Mouse (Mus musculus) adrenal gland, postnatal 36 days (tissue): ENCODE measurements at regions not wholly inside any gene's neighbourhood (a gene's known extent, or its start where the extent isn't known, plus 50 kb on each side); places are given as distances from the start of the nearest gene placed in this dataset.
A peak's percentile ranks its signal among the peaks of the same experiment; 100 is the strongest.

Source experiments
- DNase-seq, 2 experiments: peaks; one replicate each; pipeline ENCODE4 v3.0.0; 2021; ENCODE audit warnings: mixed read lengths in 1 of 2

GRCm38 (mm10) chr15:61508806-61509205 is 586.0 kb upstream of the A1bg start:
- DNase-seq, result no peak

DNA sequence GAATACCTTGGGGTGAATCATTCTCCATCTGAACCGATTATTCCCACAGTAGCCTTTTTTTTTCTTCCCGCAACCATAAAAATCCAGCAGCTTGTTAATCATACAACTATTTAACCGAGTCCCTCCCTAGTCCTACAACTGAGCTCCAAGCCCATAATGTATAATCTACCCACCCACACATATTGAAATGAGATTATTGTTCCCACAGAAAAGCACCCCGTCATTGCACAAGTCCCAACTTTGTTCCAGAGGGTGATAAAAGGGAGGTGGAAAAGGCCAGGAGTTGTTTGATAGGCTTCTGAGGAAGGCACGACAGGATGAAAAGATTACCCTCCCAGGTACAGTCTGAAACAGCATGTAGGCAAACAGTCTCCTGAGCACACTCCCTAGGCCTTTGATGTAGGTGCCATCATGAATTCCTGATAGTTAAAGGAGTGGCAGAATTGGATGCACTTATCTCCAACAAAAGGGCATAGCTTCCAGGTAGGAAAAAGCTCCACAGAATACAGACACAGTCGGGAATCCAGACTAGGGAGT is 583.6 kb upstream of the A1bg start:
- DNase-seq, result no peak

DNA sequence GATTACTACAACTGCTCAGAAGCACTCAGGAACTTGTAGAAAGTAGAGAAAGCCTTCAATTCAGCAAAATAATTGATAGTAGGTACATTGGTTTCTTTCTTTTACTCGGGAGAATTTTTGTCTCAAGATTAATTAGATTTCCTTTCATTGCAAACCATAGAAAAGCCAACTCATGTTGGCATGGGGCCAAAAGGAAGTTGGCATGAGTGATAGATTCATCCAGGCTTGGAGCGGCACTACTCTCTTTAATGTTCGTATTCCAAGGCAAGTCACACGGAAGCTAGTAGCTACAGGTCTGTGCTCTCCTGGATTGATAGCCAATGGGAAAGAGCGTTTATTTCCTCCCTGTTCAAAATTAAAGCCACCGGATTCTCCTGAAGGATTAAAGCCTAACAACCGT is 580.6 kb upstream of the A1bg start:
- DNase-seq, result peak; percentile 51 to 61

DNA sequence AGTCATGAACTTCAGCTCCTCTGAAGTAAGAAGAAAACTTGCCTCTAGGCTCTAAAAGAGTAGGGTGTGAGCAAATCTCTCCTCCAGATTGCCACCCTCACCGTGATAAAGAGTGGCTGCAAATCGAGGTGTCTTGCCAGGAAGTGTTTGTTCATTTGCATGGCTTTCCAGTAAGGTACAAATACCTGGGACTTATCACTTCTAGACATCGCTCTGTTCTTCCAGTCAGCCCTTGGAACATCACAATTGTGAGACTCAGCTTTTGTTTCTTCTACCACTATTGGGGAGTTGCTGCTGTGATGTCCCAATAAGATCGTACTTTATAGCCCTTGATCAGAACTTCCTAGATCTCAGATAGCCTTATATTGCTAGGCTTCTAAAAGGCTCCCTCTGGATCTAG is 566.9 kb upstream of the A1bg start:
- no peak for DNase-seq

DNA sequence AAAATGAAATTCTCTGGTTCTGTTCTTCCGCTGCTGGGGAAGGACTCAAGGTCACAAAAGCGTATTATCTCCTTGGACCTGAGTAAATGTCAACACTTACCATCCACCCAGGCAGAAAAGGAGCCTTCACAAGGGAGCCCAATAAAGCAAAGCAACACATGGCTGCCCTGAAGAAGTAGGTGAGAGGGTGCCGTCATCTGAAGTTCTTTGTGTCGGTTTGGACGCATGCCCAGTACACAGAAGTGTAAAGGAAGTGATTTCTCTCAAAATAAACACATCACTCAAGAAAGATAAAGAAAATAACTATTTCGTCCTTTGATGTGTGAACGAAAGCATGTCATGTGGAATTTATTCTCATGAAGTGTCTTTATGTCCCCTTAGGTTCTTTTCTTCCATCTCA is 559.0 kb upstream of the A1bg start:
- peak; percentile 3 to 19 for DNase-seq

DNA sequence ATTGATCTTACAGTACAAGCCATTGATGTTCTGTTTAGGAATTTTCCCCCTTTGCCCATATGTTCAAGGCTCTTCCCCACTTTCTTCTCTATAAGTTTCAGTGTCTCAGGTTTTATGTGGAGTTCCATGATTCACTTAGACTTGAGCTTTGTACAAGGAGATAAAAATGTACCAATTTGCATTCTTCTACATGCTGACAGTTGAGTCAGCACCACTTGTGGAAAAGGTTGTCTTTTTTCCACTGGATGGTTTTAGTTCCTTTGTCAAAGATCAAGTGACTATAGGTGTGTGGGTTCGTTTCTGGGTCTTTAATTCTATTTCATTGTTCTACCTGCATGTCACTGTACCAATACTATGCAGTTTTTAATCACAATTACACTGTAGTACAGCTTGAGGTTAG is 551.1 kb upstream of the A1bg start:
- no peak for DNase-seq

DNA sequence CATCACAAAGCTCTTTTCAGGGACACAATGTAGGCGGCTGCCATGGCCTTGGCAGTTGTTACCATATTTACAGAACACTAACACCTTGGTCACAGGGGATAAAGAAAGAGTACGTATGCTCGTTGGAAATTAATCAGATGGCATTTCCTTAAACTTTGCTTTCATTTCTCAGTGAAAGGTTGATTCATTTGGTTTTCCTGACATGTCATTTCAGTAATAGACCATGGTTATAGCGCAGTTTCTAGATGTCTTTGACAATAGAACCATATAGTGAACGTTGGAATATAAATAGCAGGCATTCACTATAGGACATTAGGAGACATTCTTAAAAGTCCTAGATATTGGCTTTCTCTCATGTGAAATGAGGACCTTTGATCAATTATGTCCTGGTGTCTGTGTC is 532.2 kb upstream of the A1bg start:
- no peak for DNase-seq

GRCm38 (mm10) chr15:61454350-61454671 is 531.5 kb upstream of the A1bg start:
- no peak for DNase-seq

GRCm38 (mm10) chr15:61453656-61454349 is 531.0 kb upstream of the A1bg start:
- DNase-seq, result peak in 1 of 2 experiments; percentile 13

GRCm38 (mm10) chr15:61450217-61450616 is 527.4 kb upstream of the A1bg start:
- no peak for DNase-seq

DNA sequence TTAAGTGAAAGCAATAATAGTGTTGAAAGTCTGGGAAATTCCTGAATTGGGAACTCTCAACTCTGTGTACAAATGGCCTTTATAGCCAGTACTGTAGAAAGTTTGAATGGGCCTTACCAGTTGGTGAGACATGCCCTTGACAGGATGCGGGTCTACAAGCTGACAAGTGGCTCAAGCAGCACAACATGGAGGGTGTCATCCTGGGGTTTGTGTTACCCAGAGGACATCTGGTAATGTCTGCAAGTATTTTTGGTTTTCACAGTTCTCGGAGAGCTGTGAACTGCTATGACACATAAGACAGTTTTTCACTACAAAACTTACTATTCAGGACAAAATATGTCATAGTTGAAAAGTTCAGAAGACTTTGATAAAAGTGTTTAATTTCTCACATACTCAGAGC is 525.7 kb upstream of the A1bg start:
- no peak for DNase-seq

DNA sequence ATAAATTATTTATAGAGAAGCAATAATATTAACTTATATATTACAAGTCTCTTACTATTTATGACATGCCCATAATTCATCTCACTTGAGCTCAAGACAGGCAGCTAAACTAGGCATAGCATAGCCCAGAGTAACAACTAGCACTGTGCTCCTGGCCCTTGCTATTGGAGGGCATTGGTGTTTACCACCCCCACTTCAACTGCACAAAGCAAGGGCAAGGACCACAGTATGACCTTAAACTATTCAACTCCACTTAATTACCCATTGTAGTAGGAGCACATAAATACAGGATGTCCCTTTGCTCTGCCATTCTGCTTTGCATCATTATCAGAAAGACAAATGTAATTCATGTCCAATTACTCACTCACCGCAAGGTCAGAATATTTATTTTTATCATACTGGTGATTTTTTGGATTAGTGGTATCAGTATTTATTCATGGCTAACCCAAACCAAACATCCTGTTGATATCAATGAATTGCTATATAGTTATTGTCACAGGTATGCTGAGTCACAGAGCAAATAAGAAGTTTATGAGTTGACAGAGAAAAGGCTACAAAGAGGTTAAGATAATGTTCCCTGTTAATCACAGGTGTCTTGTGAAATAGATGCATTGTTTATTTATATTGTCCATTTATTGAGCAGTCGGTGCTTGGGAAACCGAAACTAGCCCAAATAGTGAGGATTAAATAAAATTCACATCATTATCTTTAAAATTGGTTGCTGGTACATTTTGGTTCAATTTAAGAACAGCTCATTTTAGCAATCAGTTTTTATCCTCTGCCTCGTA is 523.4 kb upstream of the A1bg start:
- DNase-seq, result peak; percentile 14

DNA sequence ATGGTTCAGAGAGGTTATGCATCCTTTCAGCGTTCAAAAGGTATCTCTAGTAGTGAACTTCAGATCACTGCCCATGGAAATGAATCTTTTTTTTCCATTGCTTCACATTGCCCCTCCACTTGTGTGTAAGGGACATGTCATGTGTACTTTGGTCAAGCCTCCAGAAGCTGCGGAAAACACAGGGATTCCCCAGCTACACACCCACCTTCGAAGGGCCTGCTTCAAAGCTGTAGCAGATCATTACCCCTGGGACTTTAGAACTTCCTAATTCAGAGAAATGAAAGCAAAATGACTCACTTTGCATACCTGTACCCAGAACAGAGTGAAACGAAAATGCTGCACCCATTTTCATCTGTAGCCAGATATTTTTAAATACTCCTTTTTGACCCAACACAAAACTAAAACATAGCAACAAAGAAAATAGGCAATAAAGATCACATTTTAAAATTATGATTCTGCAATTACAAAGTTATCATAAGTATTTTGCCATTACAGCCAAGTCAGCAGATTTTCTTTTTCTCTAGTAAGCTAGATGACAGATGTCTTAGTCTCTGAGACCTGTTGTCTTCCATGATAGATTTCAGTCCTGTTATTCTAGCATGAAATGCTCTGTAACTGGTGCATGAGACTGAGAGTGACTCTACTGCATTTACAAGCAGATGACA is 519.1 kb upstream of the A1bg start:
- DNase-seq, result no peak

- no peak for DNase-seq
These were observed 518.2 kb upstream of the A1bg start for GRCm38 (mm10) chr15:61441012-61441411.

GRCm38 (mm10) chr15:61440284-61440683 is 517.5 kb upstream of the A1bg start:
- peak; percentile 23 to 26 for DNase-seq

GRCm38 (mm10) chr15:61439623-61440170 is 516.9 kb upstream of the A1bg start:
- no peak for DNase-seq

DNA sequence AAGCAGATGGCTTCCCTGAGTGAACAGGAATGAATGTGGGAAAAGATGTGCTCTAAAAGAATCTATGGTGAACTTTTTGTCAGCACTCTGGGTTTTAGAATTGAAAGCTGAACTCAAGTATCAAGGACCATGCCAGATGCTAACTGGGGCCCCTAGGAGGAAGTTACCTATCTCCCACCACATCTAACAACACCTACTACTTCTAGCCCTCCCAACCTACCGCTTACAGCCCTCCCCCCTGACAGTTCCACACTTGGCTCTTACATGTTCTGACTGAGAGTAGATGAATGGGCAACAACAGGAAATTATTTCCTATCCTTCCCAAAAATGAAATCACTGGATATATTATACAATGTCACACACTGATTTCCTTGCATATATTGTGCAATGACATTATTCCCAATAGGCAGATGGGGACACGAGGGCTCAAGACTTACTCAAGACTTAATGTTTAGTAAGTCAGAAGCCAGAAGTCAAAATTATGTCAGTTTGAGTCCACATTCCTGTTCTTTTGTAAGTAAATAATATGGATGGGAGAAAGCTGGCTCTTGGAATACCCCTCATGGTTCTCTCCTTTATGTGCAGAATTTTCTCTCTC is 506.1 kb upstream of the A1bg start:
- no peak for DNase-seq

DNA sequence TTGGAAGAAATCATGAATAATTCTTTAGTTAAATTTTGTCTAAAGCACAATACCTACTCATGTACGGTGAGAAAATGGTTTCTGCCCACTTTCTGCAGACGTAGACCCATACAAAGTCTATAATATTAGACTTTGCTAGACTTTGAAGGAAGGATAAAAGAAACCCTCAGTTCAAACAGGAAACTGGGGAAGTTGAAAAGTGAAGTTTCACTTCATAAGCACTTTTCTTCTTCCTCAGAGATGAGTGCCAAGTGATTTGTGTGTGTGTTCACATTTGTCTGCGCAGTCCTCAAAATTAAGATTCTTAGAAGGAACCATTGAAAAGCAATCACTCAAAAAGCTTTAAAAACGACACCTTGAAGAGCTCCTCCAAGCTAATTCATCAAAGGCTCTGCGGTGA is 500.2 kb upstream of the A1bg start:
- DNase-seq, result no peak

DNA sequence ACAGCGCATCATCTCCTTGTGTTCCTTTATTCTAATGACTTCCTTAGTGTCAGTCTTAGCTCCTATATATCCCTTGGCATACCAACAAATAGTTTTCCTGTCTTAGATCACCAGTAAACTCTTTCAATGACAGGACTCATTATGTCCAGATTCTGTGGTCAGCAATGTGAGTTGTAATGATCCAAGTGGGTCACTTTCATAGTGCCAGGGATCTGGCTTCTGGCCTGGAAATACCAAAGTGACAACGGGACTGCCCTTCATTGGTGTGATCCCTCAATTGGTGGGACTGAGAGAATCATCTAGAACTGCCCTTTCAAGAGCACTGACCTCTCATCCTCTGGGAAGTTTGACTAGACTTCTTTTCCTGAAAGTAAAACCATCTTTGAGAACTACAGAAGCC is 494.7 kb upstream of the A1bg start:
- DNase-seq, result no peak

DNA sequence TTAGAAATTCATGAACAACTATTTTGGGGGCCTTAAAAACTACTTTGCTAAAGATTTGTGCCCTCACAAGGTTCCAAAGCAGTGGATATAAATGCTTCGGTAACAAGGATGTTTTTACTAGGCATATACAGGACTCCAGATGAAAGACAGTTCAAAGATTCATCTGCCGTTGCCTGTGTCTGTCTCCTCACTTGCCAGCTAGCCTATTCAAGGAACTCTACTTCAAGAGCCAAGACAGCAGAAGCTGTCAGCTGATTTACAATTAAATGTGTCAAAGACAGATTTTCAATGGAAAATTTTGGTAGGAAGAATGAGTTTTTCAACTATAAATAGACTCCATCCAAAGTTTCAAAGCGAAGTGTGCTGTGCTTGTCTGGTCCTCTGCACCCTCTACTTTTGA is 494.0 kb upstream of the A1bg start:
- no peak for DNase-seq

DNA sequence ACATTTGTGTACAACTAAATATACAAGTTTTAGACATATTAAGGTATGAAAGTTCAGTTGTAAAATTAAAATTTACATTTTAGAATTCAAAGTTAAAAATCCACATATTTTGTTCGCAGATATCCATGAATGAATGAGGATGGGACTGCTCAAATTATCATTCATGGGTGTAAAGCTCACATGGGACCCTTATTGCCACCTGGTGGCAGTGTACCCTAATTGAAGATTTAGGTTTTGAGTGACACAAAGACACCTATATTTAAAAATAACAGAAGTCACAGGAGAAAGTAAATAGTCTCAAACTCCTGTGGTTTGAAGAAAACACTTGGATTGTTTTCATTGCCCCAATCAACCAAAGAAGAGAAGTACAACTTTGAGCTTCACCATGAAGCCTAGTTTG is 492.8 kb upstream of the A1bg start:
- peak in 1 of 2 experiments; percentile 37 for DNase-seq

GRCm38 (mm10) chr15:61411821-61412220 is 489.0 kb upstream of the A1bg start:
- DNase-seq, result no peak

DNA sequence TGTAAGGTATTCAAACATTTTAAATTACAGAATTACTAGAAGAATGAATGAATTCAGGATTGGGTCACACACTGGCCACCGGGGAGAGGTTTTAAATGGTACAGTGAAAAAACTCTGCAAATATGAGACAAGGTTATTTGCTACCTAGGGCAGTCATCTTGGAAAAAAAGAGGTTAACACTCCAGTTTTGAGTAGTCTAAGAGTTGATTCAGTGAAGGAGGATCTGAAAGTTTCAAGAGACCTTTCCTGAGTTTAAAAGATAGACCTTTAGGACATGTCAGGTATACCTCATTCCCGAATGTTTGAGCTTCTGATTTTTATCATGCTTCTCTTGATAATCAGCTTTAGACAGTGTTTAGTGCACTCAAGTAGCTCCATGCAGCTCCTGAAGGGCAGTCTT is 488.0 kb upstream of the A1bg start:
- DNase-seq, result no peak
